Mouse (Mus musculus) adrenal gland, postnatal 36 days (tissue): ENCODE measurements at regions not wholly inside any gene's neighbourhood (a gene's known extent, or its start where the extent isn't known, plus 50 kb on each side); places are given as distances from the start of the nearest gene placed in this dataset.

Experiments used
- DNase-seq, 2 experiments: peaks; one replicate each; pipeline ENCODE4 v3.0.0; 2021; ENCODE audit warnings: mixed read lengths in 1 of 2

GRCm38 (mm10) chr19:37836900-37837299 lies 139.3 kb downstream of the Cyp26a1 start:
- no peak for DNase-seq
